Mouse (Mus musculus): ENCODE results near the gene 6430628N08Rik. TPM values are rescaled to one million over a fixed set of nuclear protein-coding genes. Genes with fewer than 3 reads are reported as not detected.

The 6430628N08Rik gene
- polyA plus RNA-seq, 1 experiment from 2014 or later: not detected

DNA sequence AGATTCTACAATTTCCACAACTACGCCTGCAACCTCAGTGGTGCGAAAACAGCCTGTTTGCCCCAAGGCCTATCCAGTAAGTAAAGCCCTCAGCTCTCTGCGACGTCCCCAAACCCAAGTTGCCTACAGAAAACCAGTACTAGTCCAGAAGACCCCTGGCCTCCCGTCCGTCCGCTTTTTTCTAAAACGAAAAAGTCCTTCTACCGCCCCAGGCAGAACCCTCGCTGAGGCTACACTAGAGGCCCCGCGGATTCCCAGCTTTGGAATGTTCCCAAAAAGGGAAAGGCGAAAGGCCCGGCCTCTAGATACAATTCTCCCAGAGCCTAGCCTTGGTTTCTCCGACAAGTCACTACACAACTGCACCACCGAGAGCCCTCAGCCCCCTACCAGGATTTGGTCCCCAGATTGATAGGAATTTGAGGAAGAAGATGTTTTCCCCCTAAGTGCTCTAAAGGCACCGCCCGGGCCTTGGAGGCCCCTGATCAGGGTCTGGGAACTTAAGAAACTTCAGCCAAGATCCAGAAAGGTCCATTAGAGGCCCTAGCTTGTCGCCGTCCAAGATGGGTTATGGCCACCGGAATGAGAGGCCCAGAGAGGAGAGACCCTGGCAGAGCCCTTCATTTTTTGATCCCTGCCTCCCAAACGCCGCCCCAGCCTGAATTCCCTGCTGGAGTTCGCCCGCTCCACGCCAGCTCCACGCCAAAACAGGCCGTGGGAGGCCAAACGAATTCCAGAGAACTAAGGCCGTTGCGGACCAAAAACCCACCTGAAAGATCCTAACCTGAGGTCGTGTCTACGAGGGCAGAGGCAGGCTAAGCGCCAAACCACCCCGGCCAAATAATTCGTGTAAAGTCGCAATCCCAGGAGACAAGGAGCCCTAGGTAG lies 48.1 kb downstream of the 6430628N08Rik start:
- Histone ChIP-seq H3K4me1 (replicated peaks; ENCODE audit: control insufficient read depth, insufficient read depth, low read length) (peaks cover 10% of the 10 kb centered on the region), H3K9me3 (ENCODE audit: control insufficient read depth, low read length) (no peaks in the 10 kb centered on the region), H3K27me3 (ENCODE audit: control insufficient read depth, insufficient read depth, low read length) (peaks cover 95% of the 10 kb centered on the region), H3K27ac (ENCODE audit: low read depth, low read length) (no peak overlapping the region), H3K36me3 (ENCODE audit: control insufficient read depth, insufficient read depth, low read length) (no peaks in the 10 kb centered on the region), H3K4me3 (ENCODE audit: low read depth, low read length) (peak overlapping the region; percentile 28; the same call in 1 of the 2 replicates), H3K4me2 (ENCODE audit: low read depth, low read length, severe bottlenecking) (peak overlapping the region; percentile 61; the same call in 1 of the 2 replicates), H3K9ac (ENCODE audit: low read length) (no peak overlapping the region)
- peak; percentile 71 for DNase-seq (ENCODE audit: low spot score)
- under 1% methylated on average over 37 of the region's 37 CpGs for WGBS
- ATAC-seq (replicated peaks; ENCODE audit: low FRiP score): no peak

DNA sequence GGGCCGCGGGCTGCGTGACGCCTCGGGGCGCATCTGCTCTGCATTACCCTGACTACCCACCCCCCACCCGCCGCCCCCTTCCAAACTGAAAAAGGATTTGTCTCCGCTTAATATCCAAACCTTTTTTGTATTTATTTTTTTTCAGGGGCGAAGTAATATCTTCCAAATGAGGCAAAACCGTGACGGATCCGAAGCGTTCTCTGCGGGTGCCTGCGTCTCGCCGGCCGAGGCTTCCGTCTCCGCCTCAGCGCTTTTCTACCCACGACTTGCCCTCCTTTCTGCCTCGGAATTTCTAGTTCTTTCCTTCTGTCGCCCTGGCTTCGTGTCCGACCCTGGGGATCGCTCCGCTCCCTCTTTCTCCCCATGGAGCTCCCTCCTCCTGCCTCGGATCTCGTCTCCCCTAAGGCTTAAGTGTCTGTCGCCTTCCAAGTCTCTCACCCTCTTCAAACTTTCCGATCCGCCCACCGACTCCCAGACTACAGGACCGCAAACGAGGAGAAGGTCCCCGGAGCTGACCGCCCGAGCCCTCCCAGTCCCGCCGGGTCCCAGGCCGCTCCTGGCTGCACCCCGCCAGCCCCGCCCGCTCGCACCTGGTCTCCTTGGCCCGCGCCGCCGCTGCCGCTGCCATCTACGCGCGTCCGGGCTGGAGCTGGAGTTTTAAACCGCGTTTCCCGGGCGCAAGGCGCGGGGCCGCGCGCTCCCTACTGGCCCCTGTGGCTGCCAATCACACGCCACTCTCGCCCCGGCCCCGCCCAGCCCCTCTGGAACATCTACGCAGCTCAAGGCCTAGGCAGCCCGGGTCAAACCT lies 49.0 kb downstream of the 6430628N08Rik start, which contains the start of gene Dmbx1:
Dmbx1 (minus strand) TSS at position 632 of the 808 bp plus-strand sequence.
- WGBS: under 1% methylated on average over 70 of the region's 71 CpGs
- Histone ChIP-seq H3K4me3 (ENCODE audit: low read depth, low read length) (peak within 1 kb of the TSS; percentile 28), H3K9ac (ENCODE audit: low read length) (no peak within 1 kb of the TSS), H3K9me3 (ENCODE audit: control insufficient read depth, low read length) (no peaks in the 10 kb centered on the region), H3K36me3 (ENCODE audit: control insufficient read depth, insufficient read depth, low read length) (no peaks in the 10 kb centered on the region), H3K27ac (ENCODE audit: low read depth, low read length) (no peak within 1 kb of the TSS), H3K4me1 (replicated peaks; ENCODE audit: control insufficient read depth, insufficient read depth, low read length) (peaks cover 10% of the 10 kb centered on the region), H3K4me2 (ENCODE audit: low read depth, low read length, severe bottlenecking) (peak within 1 kb of the TSS; percentile 61), H3K27me3 (ENCODE audit: control insufficient read depth, insufficient read depth, low read length) (peaks cover 95% of the 10 kb centered on the region)
- ATAC-seq (replicated peaks; ENCODE audit: low FRiP score) (peak; percentile 66), DNase-seq (ENCODE audit: low spot score) (peak; percentile 85)

DNA sequence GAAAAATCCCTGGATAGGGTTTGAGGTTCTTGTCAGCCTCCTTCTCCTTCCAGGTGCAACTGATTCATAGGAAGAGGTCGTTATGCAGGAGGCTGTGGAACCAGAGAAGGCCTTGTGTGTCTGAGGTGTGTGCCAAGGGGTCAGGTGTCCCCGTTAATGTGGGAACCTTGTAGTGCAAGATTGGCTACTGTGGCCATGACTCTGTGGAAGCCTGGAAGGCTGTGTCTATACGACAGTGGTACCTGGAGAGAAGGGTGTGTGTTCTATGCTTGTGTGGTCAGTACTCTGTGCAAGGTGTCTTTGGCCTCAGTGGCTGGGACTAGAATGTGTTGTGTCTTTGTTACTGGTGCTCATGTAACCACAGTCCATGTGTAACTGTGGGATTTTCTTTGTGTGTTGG lies 50.2 kb downstream of the 6430628N08Rik start:
- Histone ChIP-seq H3K4me1 (replicated peaks; ENCODE audit: control insufficient read depth, insufficient read depth, low read length) (peaks cover 6% of the 10 kb centered on the region), H3K4me2 (ENCODE audit: low read depth, low read length, severe bottlenecking) (no peak overlapping the region), H3K9ac (ENCODE audit: low read length) (no peak overlapping the region), H3K27me3 (ENCODE audit: control insufficient read depth, insufficient read depth, low read length) (peaks cover 95% of the 10 kb centered on the region), H3K36me3 (ENCODE audit: control insufficient read depth, insufficient read depth, low read length) (no peaks in the 10 kb centered on the region), H3K27ac (ENCODE audit: low read depth, low read length) (no peak overlapping the region), H3K4me3 (ENCODE audit: low read depth, low read length) (no peak overlapping the region), H3K9me3 (ENCODE audit: control insufficient read depth, low read length) (no peaks in the 10 kb centered on the region)
- no peak for ATAC-seq (replicated peaks; ENCODE audit: low FRiP score)
- no peak for DNase-seq (ENCODE audit: low spot score)
- 6% methylated on average over 3 of the region's 3 CpGs for WGBS

DNA sequence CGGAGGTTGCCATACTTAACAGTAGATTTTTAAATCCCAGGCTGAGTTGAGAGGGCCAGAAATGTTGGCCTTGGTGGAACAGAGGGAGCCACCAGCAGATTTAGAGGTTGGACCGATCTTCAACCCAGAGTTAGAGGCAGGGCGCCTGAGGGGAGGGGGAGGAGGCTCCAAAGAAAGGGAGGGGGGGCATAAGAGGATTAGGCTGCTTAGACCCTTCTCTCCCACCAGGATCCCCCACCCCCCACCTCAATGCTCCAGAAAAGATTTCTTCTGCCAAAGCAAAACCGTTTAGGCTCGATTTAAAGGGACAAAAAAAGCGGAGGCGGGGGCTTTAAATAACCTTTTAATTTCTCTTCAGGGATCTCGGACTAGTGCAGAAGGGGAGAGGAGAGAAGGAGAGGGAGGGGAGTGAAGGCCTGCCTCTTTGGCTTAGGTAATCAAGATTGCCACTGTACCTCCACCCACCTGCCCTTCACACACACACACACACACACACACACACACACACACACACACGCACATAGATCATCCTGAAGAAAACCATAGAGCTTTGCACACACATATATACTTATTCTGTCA lies 50.9 kb downstream of the 6430628N08Rik start:
- ATAC-seq (replicated peaks; ENCODE audit: low FRiP score): no peak; the same call in 1 of the 2 replicates
- Histone ChIP-seq H3K4me1 (replicated peaks; ENCODE audit: control insufficient read depth, insufficient read depth, low read length) (peaks cover 2% of the 10 kb centered on the region; the same call in 1 of the 2 replicates), H3K27ac (ENCODE audit: low read depth, low read length) (no peak overlapping the region), H3K36me3 (ENCODE audit: control insufficient read depth, insufficient read depth, low read length) (no peaks in the 10 kb centered on the region), H3K4me3 (ENCODE audit: low read depth, low read length) (no peak overlapping the region), H3K4me2 (ENCODE audit: low read depth, low read length, severe bottlenecking) (no peak overlapping the region), H3K27me3 (ENCODE audit: control insufficient read depth, insufficient read depth, low read length) (peaks cover 95% of the 10 kb centered on the region), H3K9ac (ENCODE audit: low read length) (no peak overlapping the region), H3K9me3 (ENCODE audit: control insufficient read depth, low read length) (no peaks in the 10 kb centered on the region)
- DNase-seq (ENCODE audit: low spot score): no peak
- WGBS: 0% methylated on average over 9 of the region's 9 CpGs

DNA sequence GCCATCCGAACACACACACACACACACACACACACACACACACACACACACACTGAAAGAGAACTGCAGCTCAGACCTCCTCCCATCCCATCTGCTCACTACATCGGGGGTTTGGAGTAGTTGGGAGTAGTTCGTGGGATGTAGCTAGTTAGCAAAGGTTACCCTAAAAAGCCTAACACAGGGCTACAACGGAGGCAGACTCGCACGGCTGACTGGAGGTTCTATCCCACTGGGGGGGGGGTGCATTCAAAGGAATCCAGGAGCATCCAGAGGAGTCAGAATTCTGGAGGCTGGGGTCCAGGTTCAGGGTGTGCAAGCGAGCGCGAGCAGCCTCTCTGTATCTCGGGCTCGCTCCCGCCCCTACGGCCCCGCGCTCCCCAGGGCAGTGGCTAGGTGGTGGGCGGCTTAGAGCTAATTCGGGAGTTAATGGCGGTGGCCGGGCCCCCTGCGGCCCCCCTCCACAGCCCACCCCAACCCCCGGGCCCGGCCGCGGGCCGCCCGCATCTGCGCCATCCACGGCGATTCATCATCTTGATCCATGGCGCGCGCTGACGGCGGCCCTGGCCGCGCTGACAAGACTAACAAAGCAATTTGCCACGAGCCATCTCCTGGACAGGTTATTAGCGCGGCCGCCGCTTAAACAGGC lies 53.3 kb downstream of the 6430628N08Rik start:
- no peak for DNase-seq (ENCODE audit: low spot score)
- no peak overlapping the region for H3K27ac ChIP-seq (ENCODE audit: low read depth, low read length)

More for the DNA sequence above, 53.3 kb downstream of the 6430628N08Rik start:
- H3K36me3 ChIP-seq (ENCODE audit: control insufficient read depth, insufficient read depth, low read length): no peaks in the 10 kb centered on the region
- H3K4me3 ChIP-seq (ENCODE audit: low read depth, low read length): peak overlapping the region; percentile 8
- no peak overlapping the region for H3K9ac ChIP-seq (ENCODE audit: low read length)
- peak overlapping the region; percentile 43; the same call in 1 of the 2 replicates for H3K4me2 ChIP-seq (ENCODE audit: low read depth, low read length, severe bottlenecking)
- ATAC-seq (replicated peaks; ENCODE audit: low FRiP score): peak; percentile 31; the same call in 1 of the 2 replicates
- H3K27me3 ChIP-seq (ENCODE audit: control insufficient read depth, insufficient read depth, low read length): peaks cover 88% of the 10 kb centered on the region
- H3K9me3 ChIP-seq (ENCODE audit: control insufficient read depth, low read length): no peaks in the 10 kb centered on the region
- no peaks in the 10 kb centered on the region; the same call in 1 of the 2 replicates for H3K4me1 ChIP-seq (replicated peaks; ENCODE audit: control insufficient read depth, insufficient read depth, low read length)
- under 1% methylated on average over 41 of the region's 41 CpGs for WGBS

Other genes with a start within 250 kb of the 6430628N08Rik start
- not detected in 2 replicates for gene Cyp4b1, start 242.9 kb upstream of the 6430628N08Rik start, polyA plus RNA-seq (2014; fragmentation: Nextera tagmentation; extraction: Ambion mirVana)
- 43.5 and 46.1 TPM in 2 replicates for gene Efcab14, start 152.9 kb upstream of the 6430628N08Rik start, polyA plus RNA-seq (2014; fragmentation: Nextera tagmentation; extraction: Ambion mirVana)
- gene Tex38, start 109.6 kb upstream of the 6430628N08Rik start, polyA plus RNA-seq (2014; fragmentation: Nextera tagmentation; extraction: Ambion mirVana): 0.81 TPM in 1 of 2 replicates, not detected in the other
- 48.2 and 49.2 TPM in 2 replicates for gene Atpaf1, start 105.9 kb upstream of the 6430628N08Rik start, polyA plus RNA-seq (2014; fragmentation: Nextera tagmentation; extraction: Ambion mirVana)
- gene Mob3c, start 62.6 kb upstream of the 6430628N08Rik start, polyA plus RNA-seq (2014; fragmentation: Nextera tagmentation; extraction: Ambion mirVana): 3.1 and 5.0 TPM in 2 replicates
- 21.9 and 25.8 TPM in 2 replicates for gene Mknk1, start 51.5 kb upstream of the 6430628N08Rik start, polyA plus RNA-seq (2014; fragmentation: Nextera tagmentation; extraction: Ambion mirVana)
- not detected in 2 replicates for gene Kncn, start 6.3 kb upstream of the 6430628N08Rik start, polyA plus RNA-seq (2014; fragmentation: Nextera tagmentation; extraction: Ambion mirVana)
- gene Dmbx1, start 49.3 kb downstream of the 6430628N08Rik start, polyA plus RNA-seq (2014; fragmentation: Nextera tagmentation; extraction: Ambion mirVana): 0.35 and 0.48 TPM in 2 replicates
- gene Faah, start 127.3 kb downstream of the 6430628N08Rik start, polyA plus RNA-seq (2014; fragmentation: Nextera tagmentation; extraction: Ambion mirVana): 1.2 and 1.7 TPM in 2 replicates
- gene Nsun4, start 163.2 kb downstream of the 6430628N08Rik start, polyA plus RNA-seq (2014; fragmentation: Nextera tagmentation; extraction: Ambion mirVana): 16.4 and 17.4 TPM in 2 replicates
- 385 TPM in 2 replicates for gene Uqcrh, start 184.4 kb downstream of the 6430628N08Rik start, polyA plus RNA-seq (2014; fragmentation: Nextera tagmentation; extraction: Ambion mirVana)
- gene Lrrc41, start 184.6 kb downstream of the 6430628N08Rik start, polyA plus RNA-seq (2014; fragmentation: Nextera tagmentation; extraction: Ambion mirVana): 70.1 and 71.4 TPM in 2 replicates
- gene Rad54l, start 233.0 kb downstream of the 6430628N08Rik start, polyA plus RNA-seq (2014; fragmentation: Nextera tagmentation; extraction: Ambion mirVana): 79.1 and 79.2 TPM in 2 replicates
- gene Pomgnt1, start 233.2 kb downstream of the 6430628N08Rik start, polyA plus RNA-seq (2014; fragmentation: Nextera tagmentation; extraction: Ambion mirVana): 54.9 and 58.8 TPM in 2 replicates